Mouse (Mus musculus) hindlimb bud, embryonic 11.5 days (tissue): Measurements from ENCODE around the gene Slc22a21.

Experiments
- DNase-seq: peaks from one replicate; pipeline ENCODE4 v3.0.0-alpha.2; 2012; ENCODE audit warnings: low read depth, low spot score; ENCODE audit errors: extremely low spot score

The Slc22a21 gene

DNA sequence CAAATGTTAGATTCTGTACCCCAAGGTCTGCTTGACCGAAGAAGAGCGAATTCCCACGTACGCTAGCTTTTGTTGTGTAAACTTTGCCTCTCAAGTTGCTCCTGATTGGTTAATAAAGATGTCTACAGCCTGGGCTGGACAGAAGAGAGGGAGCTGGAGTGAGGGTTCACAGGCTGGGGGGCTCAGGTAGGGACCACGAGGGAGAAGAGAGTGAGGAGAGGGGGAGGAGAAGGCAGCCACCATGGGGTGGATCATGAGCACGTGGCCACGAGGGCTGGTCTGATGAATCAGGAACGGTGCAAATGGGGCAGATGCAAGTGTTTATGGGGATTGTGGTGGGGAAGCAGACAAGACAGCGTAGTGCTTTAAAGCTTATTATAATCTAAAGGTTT lies 75.6 kb downstream of the Slc22a21 start:
- no peak for DNase-seq

DNA sequence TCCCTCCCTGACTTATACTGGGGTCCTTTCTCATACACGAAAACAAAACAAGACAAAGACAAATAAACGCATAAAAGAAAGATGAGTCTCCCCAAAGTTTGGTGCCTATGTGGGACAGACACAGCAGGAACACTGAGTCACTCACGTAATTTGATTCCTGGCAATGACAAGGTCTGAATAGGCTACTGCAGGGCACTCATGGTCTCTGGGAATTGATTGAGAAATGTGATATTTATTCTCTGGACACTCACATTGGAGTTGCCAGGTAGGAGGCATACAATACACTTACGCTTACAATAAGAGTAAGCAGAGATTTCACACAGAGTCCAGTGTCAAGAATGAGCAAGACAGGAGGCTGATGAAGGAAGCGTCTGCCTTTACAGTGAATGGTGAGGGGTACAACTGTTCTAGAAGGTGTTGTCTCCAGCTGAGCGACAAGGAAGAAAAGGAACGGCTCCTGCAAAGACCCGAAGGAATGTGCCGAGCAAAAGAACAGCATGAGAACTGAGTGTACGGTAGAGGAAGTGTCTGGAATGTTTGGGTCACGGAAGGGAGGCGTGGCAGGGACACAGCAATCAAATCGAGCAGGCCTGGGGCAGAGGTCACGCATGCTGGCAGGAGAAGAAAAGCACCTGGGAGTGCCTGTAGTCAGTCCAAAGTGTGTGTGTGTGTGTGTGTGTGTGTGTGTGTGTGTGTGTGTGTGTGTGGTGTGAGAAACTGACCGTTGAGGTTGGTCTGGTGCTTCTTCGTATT lies 76.2 kb downstream of the Slc22a21 start:
- no peak for DNase-seq

DNA sequence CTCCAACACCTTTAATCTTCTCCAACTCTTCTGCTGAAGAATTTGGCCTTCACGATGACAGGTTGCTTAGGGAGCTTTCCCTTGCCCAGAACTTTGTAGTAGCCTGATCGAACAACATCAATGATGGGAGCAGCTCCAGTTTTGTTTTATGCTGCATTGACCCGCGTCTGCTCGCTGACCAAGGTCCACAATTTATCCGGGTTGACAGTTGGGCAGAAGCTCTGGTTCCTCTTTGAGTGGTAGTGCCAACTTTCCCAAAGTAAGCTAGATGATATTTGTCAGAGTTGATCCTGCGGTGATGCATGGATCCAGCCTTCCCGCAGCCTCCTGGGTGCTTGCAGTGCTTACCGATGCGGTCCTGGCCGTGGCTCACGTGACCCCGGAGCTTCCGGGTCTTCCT lies 77.4 kb downstream of the Slc22a21 start:
- no peak for DNase-seq

DNA sequence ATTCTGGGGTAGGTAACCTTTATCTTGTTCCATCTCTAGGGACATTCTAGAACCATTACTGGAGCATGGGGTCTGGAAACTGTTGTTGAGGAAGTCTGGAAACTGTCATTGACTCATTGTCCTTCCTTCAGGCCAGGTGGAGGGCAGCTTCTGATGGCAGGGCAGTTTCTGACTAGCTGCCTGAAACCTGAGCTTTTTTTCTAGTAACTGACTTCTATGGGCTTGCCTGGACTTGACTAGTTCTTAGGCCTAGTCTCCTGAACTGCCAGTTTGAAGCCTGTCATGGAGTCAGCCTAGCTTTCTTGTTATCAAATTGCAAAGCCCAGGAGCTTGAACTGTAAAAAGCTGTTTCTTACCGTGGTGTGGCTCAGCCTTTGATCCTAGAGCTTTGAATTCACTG lies 79.1 kb downstream of the Slc22a21 start:
- no peak for DNase-seq

DNA sequence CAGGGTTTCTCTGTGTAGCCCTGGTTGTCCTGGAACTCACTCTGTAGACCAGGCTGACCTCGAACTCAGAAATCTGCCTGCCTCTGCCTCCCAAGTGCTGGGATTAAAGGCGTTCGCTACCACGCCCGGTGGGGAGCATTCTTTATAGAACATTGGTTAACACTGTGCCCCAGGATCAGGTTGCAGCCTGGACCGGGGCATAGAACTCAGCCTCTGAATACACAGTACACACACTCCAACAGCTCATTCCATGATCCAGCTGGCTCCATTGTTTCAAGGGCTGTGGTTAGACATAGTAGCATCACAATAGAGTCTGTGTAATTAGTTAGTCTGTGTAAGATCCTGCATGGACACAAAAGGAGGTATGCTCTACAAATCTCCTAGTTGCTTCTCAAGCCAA lies 80.2 kb downstream of the Slc22a21 start:
- DNase-seq, result no peak
